Mouse (Mus musculus) adrenal gland, adult 18-20 months (tissue): ENCODE measurements at regions not wholly inside any gene's neighbourhood (a gene's known extent, or its start where the extent isn't known, plus 50 kb on each side); places are given as distances from the start of the nearest gene placed in this dataset.
A peak's percentile ranks its signal among the peaks of the same experiment; 100 is the strongest.

Experiments used
- DNase-seq, 2 experiments: peaks; one replicate each; pipeline ENCODE4 v3.0.0; 2021 to 2022; ENCODE audit warnings: low spot score in 2 of 2

GRCm38 (mm10) chr4:83986951-83987822 lies 461.8 kb downstream of the Ccdc171 start:
- DNase-seq, result no peak

- DNase-seq, result no peak
Observed at GRCm38 (mm10) chr4:83987846-83988245, 462.5 kb downstream of the Ccdc171 start.

- no peak for DNase-seq
Observed at GRCm38 (mm10) chr4:83988314-83988713, 463.0 kb downstream of the Ccdc171 start.

- DNase-seq, result no peak
Observed at GRCm38 (mm10) chr4:83990126-83990989, 465.0 kb downstream of the Ccdc171 start.

GRCm38 (mm10) chr4:83991195-83991594 lies 465.9 kb downstream of the Ccdc171 start:
- DNase-seq, result no peak

GRCm38 (mm10) chr4:83997079-83997478 lies 471.7 kb downstream of the Ccdc171 start:
- DNase-seq, result no peak

GRCm38 (mm10) chr4:84001645-84002044 lies 476.3 kb downstream of the Ccdc171 start:
- DNase-seq, result no peak

GRCm38 (mm10) chr4:84004055-84004778 lies 478.9 kb downstream of the Ccdc171 start:
- DNase-seq, result no peak

GRCm38 (mm10) chr4:84004786-84005382 lies 479.5 kb downstream of the Ccdc171 start:
- no peak for DNase-seq

GRCm38 (mm10) chr4:84011941-84012340 lies 486.6 kb downstream of the Ccdc171 start:
- no peak for DNase-seq

GRCm38 (mm10) chr4:84015139-84015538 lies 489.8 kb downstream of the Ccdc171 start:
- no peak for DNase-seq

- no peak for DNase-seq
Observed at GRCm38 (mm10) chr4:84015552-84016169, 490.3 kb downstream of the Ccdc171 start.

- no peak for DNase-seq
Observed at GRCm38 (mm10) chr4:84018135-84018534, 492.8 kb downstream of the Ccdc171 start.

- no peak for DNase-seq
Observed at GRCm38 (mm10) chr4:84018774-84019173, 493.4 kb downstream of the Ccdc171 start.

- no peak for DNase-seq
Observed at GRCm38 (mm10) chr4:84019500-84020255, 494.3 kb downstream of the Ccdc171 start.

GRCm38 (mm10) chr4:84020692-84021091 lies 495.3 kb downstream of the Ccdc171 start:
- no peak for DNase-seq

GRCm38 (mm10) chr4:84022323-84022722 lies 497.0 kb downstream of the Ccdc171 start:
- DNase-seq, result no peak

GRCm38 (mm10) chr4:84026144-84026543 lies 500.8 kb downstream of the Ccdc171 start:
- peak in 1 of 2 experiments; percentile 26 for DNase-seq

GRCm38 (mm10) chr4:84028120-84028519 lies 502.8 kb downstream of the Ccdc171 start:
- no peak for DNase-seq

- DNase-seq, result no peak
Observed at GRCm38 (mm10) chr4:84030916-84031315, 505.6 kb downstream of the Ccdc171 start.
